Mouse (Mus musculus): ENCODE measurements around the gene Sympk. TPM values are rescaled to one million over a fixed set of nuclear protein-coding genes. Genes with fewer than 3 reads are reported as not detected.
A peak's percentile ranks its signal among the peaks of the same experiment; 100 is the strongest.

The Sympk gene
- 10 to 100 TPM; 58.3 to 60.9 TPM for total RNA-seq (2021)

- peak; percentile 96 to 97 for DNase-seq
- intact Hi-C loops (cut with DNase I) = loop anchor here (2.0 kb wide), 1 partner anchor 127 kb away; no protein-coding TSS in a partner anchor
Measured at GRCm38 (mm10) chr7:19024096-19024506, at the start of gene Sympk. Gene Sympk (plus strand): TSS chr7:19024377.

- no peak for DNase-seq
- intact Hi-C loops (cut with DNase I) = no loop called here
Measured at GRCm38 (mm10) chr7:18978381-18978780, 45.8 kb upstream of the Sympk start.

- DNase-seq = no peak
Measured at GRCm38 (mm10) chr7:18986503-18986902, 37.7 kb upstream of the Sympk start.

GRCm38 (mm10) chr7:18987100-18987499, 37.1 kb upstream of the Sympk start, which contains the start of gene Nanos2:
Gene Nanos2 (plus strand): TSS chr7:18987400.
- intact Hi-C loops (cut with DNase I) = no loop called here
- no peak for DNase-seq

More at GRCm38 (mm10) chr7:18986503-18986902, 37.7 kb upstream of the Sympk start:
- intact Hi-C loops (cut with DNase I) = no loop called here

- intact Hi-C loops (cut with DNase I) = no loop called here
- no peak for DNase-seq
Measured at GRCm38 (mm10) chr7:18987747-18988146, 36.4 kb upstream of the Sympk start.

- DNase-seq = no peak
- intact Hi-C loops (cut with DNase I) = no loop called here
Measured at GRCm38 (mm10) chr7:18988780-18989179, 35.4 kb upstream of the Sympk start.

- intact Hi-C loops (cut with DNase I) = no loop called here
- DNase-seq = no peak
Measured at GRCm38 (mm10) chr7:18989995-18990394, 34.2 kb upstream of the Sympk start.

- intact Hi-C loops (cut with DNase I) = no loop called here
- peak; percentile 100 for DNase-seq
Measured at GRCm38 (mm10) chr7:18990601-18991295, 33.4 kb upstream of the Sympk start, which contains the start of gene Mypop. Gene Mypop (plus strand): TSS chr7:18991245.

GRCm38 (mm10) chr7:18991660-18992293, 32.4 kb upstream of the Sympk start:
- intact Hi-C loops (cut with DNase I) = no loop called here
- DNase-seq = peak in 1 of 2 experiments; percentile 35

GRCm38 (mm10) chr7:18992294-18992675, 31.9 kb upstream of the Sympk start:
- DNase-seq = peak; percentile 27 to 34
- intact Hi-C loops (cut with DNase I) = no loop called here

GRCm38 (mm10) chr7:18993036-18993435, 31.1 kb upstream of the Sympk start:
- DNase-seq = no peak
- intact Hi-C loops (cut with DNase I) = no loop called here

- intact Hi-C loops (cut with DNase I) = no loop called here
- no peak for DNase-seq
Measured at GRCm38 (mm10) chr7:18998835-18999234, 25.3 kb upstream of the Sympk start.

GRCm38 (mm10) chr7:19000421-19000820, 23.8 kb upstream of the Sympk start:
- intact Hi-C loops (cut with DNase I) = loop anchor here (5.0 kb wide), 1 partner anchor 43 kb away; no protein-coding TSS in a partner anchor
- no peak for DNase-seq

GRCm38 (mm10) chr7:19001066-19001806, 22.9 kb upstream of the Sympk start:
- intact Hi-C loops (cut with DNase I) = loop anchor here (5.0 kb wide), 1 partner anchor 44 kb away; no protein-coding TSS in a partner anchor
- DNase-seq = peak; percentile 82 to 83

- no peak for DNase-seq
- intact Hi-C loops (cut with DNase I) = loop anchor here (5.0 kb wide), 1 partner anchor 44 kb away; no protein-coding TSS in a partner anchor
Measured at GRCm38 (mm10) chr7:19001807-19002085, 22.4 kb upstream of the Sympk start.

GRCm38 (mm10) chr7:19002115-19002514, 22.1 kb upstream of the Sympk start:
- DNase-seq = no peak
- intact Hi-C loops (cut with DNase I) = loop anchor here (5.0 kb wide), 1 partner anchor 45 kb away; no protein-coding TSS in a partner anchor

- peak; percentile 87 to 88 for DNase-seq
- intact Hi-C loops (cut with DNase I) = loop anchor here (5.0 kb wide), 1 partner anchor 46 kb away; no protein-coding TSS in a partner anchor
Measured at GRCm38 (mm10) chr7:19002848-19003498, 21.2 kb upstream of the Sympk start.

- intact Hi-C loops (cut with DNase I) = loop anchor here (5.0 kb wide), 1 partner anchor 47 kb away; no protein-coding TSS in a partner anchor
- peak; percentile 97 for DNase-seq
Measured at GRCm38 (mm10) chr7:19003902-19004630, 20.1 kb upstream of the Sympk start, which contains the start of gene Irf2bp1. Gene Irf2bp1 (plus strand): TSS chr7:19004044.

- peak in 1 of 2 experiments; percentile 34 for DNase-seq
- intact Hi-C loops (cut with DNase I) = loop anchor here (5.0 kb wide), 2 partner anchors 47 to 107 kb away; no protein-coding TSS in a partner anchor
Measured at GRCm38 (mm10) chr7:19004631-19005079, 19.5 kb upstream of the Sympk start.

Measured in heart, postnatal 10 days (tissue).